Mouse (Mus musculus) ES-E14 (cell line): ENCODE results near the gene Hes7. TPM values are rescaled to one million over a fixed set of nuclear protein-coding genes. Genes with fewer than 3 reads are reported as not detected.

Experiments used
- DNase-seq: peaks from one replicate; pipeline ENCODE4 v3.0.0-alpha.2; 2013; ENCODE audit warnings: low read depth, low spot score
- H3K27ac ChIP-seq: 2 replicates; pipeline ENCODE4 v1.5.1; 2012; ENCODE audit warnings: low read depth, mild to moderate bottlenecking, low read length, moderate library complexity, mixed read lengths; ENCODE audit not compliant: poor library complexity, insufficient read depth, severe bottlenecking
- H3K36me3 ChIP-seq: 2 replicates; pipeline ENCODE4 v1.6.1; 2012; ENCODE audit warnings: mild to moderate bottlenecking, low read length, moderate library complexity, mixed read lengths; ENCODE audit not compliant: control insufficient read depth, poor library complexity, insufficient read depth, severe bottlenecking
- H3K4me1 ChIP-seq, 2 experiments: fragments of 150-350 bp in 1 of 2; sonication (generic) in 1 of 2; 2 replicates each; pipeline ENCODE4 v1.6.1; 2012; ENCODE audit warnings: low read length in 2 of 2, mild to moderate bottlenecking in 1 of 2, mixed read lengths in 1 of 2; ENCODE audit not compliant: control insufficient read depth in 2 of 2, insufficient read depth in 2 of 2, poor library complexity in 1 of 2
- H3K4me3 ChIP-seq, 2 experiments: fragments of 150-350 bp in 1 of 2; sonication (generic) in 1 of 2; 2 replicates each; pipeline ENCODE4 v1.5.1; 2012; ENCODE audit warnings: low read length in 2 of 2, low read depth in 1 of 2, mild to moderate bottlenecking in 1 of 2, mixed read lengths in 1 of 2; ENCODE audit not compliant: insufficient read depth in 1 of 2, poor library complexity in 1 of 2, severe bottlenecking in 1 of 2
- H3K9ac ChIP-seq: 2 replicates; pipeline ENCODE4 v1.6.1; 2012; ENCODE audit warnings: low read depth, mild to moderate bottlenecking, low read length, mixed read lengths; ENCODE audit not compliant: poor library complexity, insufficient read depth, severe bottlenecking
- H3K9me3 ChIP-seq: fragments of 150-350 bp; sonication (generic); 2 replicates; pipeline ENCODE4 v1.6.1; 2012; ENCODE audit warnings: low read depth, mild to moderate bottlenecking, low read length; ENCODE audit not compliant: control insufficient read depth, insufficient read depth
- CHD2 ChIP-seq: IDR thresholded peaks from 2 replicates; pipeline ENCODE4 v1.6.1; 2014; ENCODE audit warnings: mild to moderate bottlenecking, low read depth, low read length, inconsistent platforms
- HCFC1 ChIP-seq: IDR thresholded peaks from 2 replicates; pipeline ENCODE4 v1.6.1; 2012; ENCODE audit warnings: low read length, inconsistent platforms, borderline replicate concordance; ENCODE audit not compliant: insufficient read depth
- MAFK ChIP-seq: IDR thresholded peaks from 2 replicates; pipeline ENCODE4 v1.6.1; 2014; ENCODE audit warnings: mild to moderate bottlenecking, low read depth, low read length, inconsistent platforms; ENCODE audit not compliant: insufficient read depth
- ZC3H11A ChIP-seq: IDR thresholded peaks from 2 replicates; pipeline ENCODE4 v1.6.1; 2012; ENCODE audit warnings: low read depth, mild to moderate bottlenecking, inconsistent platforms, low read length, borderline replicate concordance
- ZNF384 ChIP-seq: IDR thresholded peaks from 2 replicates; pipeline ENCODE4 v1.6.1; 2012; ENCODE audit warnings: low read depth, low read length, inconsistent platforms
- in situ Hi-C, 2 experiments: fragments of 600-800 bp; cut with MboI; formaldehyde crosslinking; loops; one replicate each; pipeline ENCODE4 v1.15.1; 2025; ENCODE audit warnings: low sequenced_read_pairs in 2 of 2, inconsistent platforms in 1 of 2; ENCODE audit not compliant: unreplicated experiment in 2 of 2
- total RNA-seq: library from RNA; depleted of rRNA; stranded (reverse); fragments of 300-350 nt; gene quantifications from 2 replicates; pipeline ENCODE4 v1.2.3, GENCODE M21; 2012

Gene Hes7
- total RNA-seq, 1 experiment = not detected

- Histone ChIP-seq H3K36me3 (no peaks in the 10 kb centered on the region), H3K9me3 (no peaks in the 10 kb centered on the region), H3K9ac (peak within 1 kb of the TSS; percentile 55), H3K4me3 (peak within 1 kb of the TSS; percentile 68 to 82), H3K4me1 (peaks cover 0 to 8% of the 10 kb centered on the region in 2 experiments; a peak in 2 of 4 replicates), H3K27ac (no peak within 1 kb of the TSS)
- in situ Hi-C loops = no loop called here
- DNase-seq = no peak
- no peak for TF ChIP-seq CHD2
- no peak for TF ChIP-seq MAFK
- TF ChIP-seq HCFC1 = no peak
- TF ChIP-seq ZNF384 = no peak
- no peak for TF ChIP-seq ZC3H11A
These were observed 2.2 kb downstream of the Hes7 start, which contains the start of gene 9130213A22Rik for GRCm38 (mm10) chr11:69122336-69122951. 9130213A22Rik (minus strand) TSS chr11:69122589.

DNA sequence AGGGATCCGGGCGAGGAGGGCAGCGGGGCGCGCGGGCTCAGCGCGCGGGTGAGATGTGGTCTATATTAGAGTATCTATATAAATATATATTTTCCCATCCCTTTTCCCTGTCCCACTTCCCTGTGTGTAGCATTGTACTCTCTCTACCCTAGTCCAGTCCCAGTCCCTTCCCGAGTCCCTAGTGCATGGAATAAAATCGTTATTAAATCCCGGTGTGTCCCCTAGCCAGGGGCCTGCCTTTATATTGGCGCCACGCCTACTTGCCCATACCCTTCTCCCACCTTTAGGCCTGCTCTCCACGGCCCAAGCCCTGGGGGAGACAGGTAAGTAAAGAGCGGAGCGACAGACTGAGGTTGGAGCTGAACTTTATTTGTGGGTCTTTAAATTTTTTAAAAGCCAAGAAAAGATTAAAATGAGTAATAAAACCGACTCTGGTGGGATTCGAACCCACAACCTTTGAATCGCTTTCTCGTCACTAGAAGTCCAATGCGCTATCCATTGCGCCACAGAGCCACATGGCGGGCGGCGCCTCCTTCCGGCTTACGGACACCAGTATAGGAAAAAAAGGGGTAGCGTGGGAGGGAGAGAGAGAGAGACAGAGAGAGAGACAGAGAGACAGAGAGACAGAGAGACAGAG is 3.0 kb downstream of the Hes7 start:
- TF ChIP-seq ZC3H11A (no peak), CHD2 (no peak), HCFC1 (no peak), MAFK (no peak), ZNF384 (no peak)
- Histone ChIP-seq H3K36me3 (no peaks in the 10 kb centered on the region), H3K4me1 (peaks cover 0 to 6% of the 10 kb centered on the region in 2 experiments; a peak in 2 of 4 replicates), H3K9ac (no peak overlapping the region), H3K9me3 (no peaks in the 10 kb centered on the region), H3K27ac (no peak overlapping the region), H3K4me3 (peak overlapping the region; percentile 68 to 82)
- peak; percentile 85 for DNase-seq
- in situ Hi-C loops = no loop called here

GRCm38 (mm10) chr11:69123693-69124497 is 3.7 kb downstream of the Hes7 start:
- Histone ChIP-seq H3K4me3 (peak overlapping the region; percentile 58 to 82), H3K36me3 (no peaks in the 10 kb centered on the region), H3K9me3 (no peaks in the 10 kb centered on the region), H3K27ac (no peak overlapping the region), H3K9ac (0 out of 2 replicates have a peak overlapping the region, but pooled peaks have one; percentile 2), H3K4me1 (peaks cover 0 to 6% of the 10 kb centered on the region in 2 experiments; a peak in 2 of 4 replicates)
- TF ChIP-seq ZNF384 = no peak
- no peak for TF ChIP-seq ZC3H11A
- peak; percentile 79; the same call in 1 of the 2 replicates for TF ChIP-seq MAFK
- TF ChIP-seq HCFC1 = 0 out of 2 replicates have a peak, but pooled peaks have one; percentile 58
- TF ChIP-seq CHD2 = no peak
- in situ Hi-C loops = no loop called here
- peak; percentile 86 for DNase-seq

- TF ChIP-seq ZNF384 (no peak), MAFK (peak; percentile 85), CHD2 (no peak)
- peak overlapping the region in 1 of 2 experiments; percentile 82; a peak in 2 of 4 replicates for H3K4me3 ChIP-seq
- peaks cover 0 to 6% of the 10 kb centered on the region in 2 experiments; a peak in 2 of 4 replicates for H3K4me1 ChIP-seq
These were observed 4.3 kb downstream of the Hes7 start for GRCm38 (mm10) chr11:69124498-69124847.

More at GRCm38 (mm10) chr11:69124498-69124847, 4.3 kb downstream of the Hes7 start:
- no peak overlapping the region for H3K9ac ChIP-seq
- DNase-seq = no peak
- no peaks in the 10 kb centered on the region for H3K9me3 ChIP-seq
- H3K27ac ChIP-seq = no peak overlapping the region
- no peaks in the 10 kb centered on the region for H3K36me3 ChIP-seq
- in situ Hi-C loops = no loop called here
